Mouse (Mus musculus): Measurements from ENCODE around the gene Tnn.

The Tnn gene

DNA sequence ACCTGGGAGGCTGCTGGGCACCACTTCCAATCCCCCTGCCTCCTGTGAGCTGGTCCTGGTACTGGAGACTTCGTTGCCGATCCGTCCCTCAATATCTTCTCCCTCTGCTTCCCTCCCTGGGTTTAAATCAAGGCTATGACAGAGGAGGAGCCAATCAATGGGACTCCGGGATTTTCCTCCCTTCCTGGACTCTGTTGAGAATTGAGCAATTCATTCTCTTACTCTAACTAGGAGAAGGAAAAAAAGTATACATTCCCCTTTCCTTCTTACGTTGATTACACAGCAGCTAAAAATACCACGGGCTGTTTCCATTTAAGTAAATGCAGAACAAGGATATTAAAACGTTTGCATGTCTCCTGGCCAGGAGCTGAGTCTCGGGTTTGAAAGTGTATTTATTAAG, at the start of gene Tnn:
TSS of gene Tnn (minus strand) at position 101 of the 400 bp plus-strand sequence.
- no peak for DNase-seq (ENCODE audit: low spot score)

DNA sequence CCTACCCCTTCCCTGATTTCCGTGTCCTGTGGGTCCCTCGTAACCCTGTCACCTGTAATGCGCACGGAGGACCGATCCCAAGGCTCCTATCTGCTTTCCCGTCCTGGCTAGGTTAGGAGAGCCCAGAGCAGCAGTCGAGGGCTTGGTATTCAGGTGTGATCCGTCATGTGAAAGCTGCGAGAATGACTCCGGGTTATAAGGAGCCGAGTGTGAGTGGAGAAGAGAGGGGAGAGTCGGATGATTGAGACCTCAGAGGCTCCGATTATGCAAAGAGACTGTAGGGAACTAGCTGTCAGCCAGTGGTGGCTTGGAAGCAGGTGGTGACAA, 41.9 kb upstream of the Tnn start:
- no peak for DNase-seq (ENCODE audit: low spot score)

DNA sequence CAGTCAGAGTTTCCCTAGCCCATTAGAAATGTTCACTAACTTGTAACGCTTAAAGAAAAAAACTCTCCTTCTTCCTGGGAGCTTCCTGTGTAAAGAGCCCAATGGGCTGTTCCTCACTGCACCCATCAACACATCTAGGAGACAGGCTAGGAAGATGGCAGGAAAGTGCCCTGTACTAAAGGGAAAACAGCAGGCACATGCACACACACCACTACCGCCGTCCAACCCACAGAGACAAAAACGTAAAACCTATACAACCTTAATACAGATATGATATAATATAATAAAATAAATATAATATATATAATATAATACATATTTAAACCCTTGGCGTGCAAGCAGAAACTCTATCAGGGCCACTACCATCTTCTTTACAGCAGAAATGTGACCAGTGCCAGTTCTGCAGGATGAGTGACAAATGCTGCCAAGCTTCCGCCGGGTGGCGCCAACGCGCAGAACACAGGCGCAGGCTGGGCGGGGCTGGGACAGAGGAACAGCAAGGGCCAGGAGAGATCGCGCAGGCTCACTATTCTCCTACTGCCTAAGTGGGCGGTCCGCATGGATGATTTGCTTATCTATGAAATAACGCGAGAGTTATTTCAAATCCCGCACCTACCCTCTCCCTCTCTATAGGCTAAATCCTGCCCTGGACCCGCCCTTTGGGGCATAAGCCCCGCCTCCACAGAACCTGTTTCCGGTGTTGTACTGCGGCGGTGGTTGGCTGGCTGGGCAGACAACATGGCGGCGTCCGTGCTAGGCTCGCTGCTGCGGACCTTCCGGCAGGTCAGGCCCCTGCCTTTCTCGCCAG, 41.4 kb upstream of the Tnn start, which contains the start of gene Mrps14:
TSS of gene Mrps14 (plus strand) at position 687 of the 808 bp plus-strand sequence.
- DNase-seq (ENCODE audit: low spot score) = peak; percentile 97

GRCm38 (mm10) chr1:160184506-160184905, 31.1 kb upstream of the Tnn start:
- DNase-seq (ENCODE audit: low spot score) = no peak

DNA sequence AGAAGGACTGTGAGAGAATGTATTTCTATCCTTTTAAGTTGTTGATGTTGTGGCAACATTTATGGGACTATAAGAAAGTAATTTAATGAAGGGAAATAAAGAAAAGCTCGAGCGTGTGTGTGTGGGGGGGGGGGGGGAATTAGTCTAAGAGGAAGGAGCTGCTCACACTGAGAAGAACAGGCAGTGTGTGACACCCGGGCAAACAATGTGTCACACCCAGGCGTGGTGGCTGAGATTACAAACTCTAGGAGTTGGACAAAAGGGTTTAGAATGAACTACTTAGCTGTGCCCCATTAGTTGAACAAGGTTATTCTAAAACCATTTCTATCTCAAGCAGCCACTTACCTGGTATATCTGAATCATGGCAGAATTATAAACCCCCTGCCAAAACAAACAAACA, 27.8 kb upstream of the Tnn start:
- no peak for DNase-seq (ENCODE audit: low spot score)

DNA sequence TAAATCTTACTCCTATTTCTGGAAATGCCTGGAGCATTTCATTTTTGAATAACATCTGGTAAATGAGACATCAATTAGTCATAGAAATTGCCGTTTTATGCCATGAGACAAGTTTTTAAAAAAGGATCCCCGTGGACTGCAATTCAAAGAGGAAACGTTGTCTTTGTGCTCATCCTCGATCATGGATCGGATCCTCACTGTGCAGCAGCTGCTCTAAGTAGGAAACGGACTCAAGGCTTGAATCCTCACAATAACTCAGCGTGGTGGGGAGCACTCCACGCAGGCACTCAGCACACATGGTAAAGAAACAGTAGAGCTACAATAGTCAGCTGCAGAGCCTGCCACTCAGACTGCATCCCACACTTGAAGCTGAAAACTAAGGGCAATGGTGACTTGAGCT, 23.5 kb upstream of the Tnn start:
- DNase-seq (ENCODE audit: low spot score) = no peak

GRCm38 (mm10) chr1:160166600-160166999, 13.2 kb upstream of the Tnn start:
- no peak for DNase-seq (ENCODE audit: low spot score)

- DNase-seq (ENCODE audit: low spot score) = no peak
These were observed 4.8 kb upstream of the Tnn start for GRCm38 (mm10) chr1:160158190-160158589.

DNA sequence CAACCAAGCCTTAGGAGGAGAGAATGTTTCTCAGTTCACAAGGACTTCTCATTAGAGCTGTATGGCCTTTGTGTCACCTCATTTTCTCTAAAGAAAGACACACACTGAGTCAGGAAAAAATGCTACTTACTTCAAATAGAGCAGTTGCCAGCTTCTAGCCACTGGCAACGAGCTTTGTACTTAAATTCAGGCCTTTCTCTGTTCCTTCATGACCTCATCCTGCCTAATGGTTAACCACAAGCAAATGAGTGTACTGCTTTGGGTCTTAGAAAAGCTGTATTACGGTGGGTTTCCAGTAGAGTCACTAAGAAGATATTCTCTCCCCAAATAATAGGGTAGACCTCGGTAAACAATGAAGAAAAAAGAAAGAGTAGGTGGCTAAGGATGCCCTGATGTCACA, 2.7 kb downstream of the Tnn start:
- no peak for DNase-seq (ENCODE audit: low spot score)

- peak; percentile 3 for DNase-seq (ENCODE audit: low spot score)
These were observed 4.0 kb downstream of the Tnn start for GRCm38 (mm10) chr1:160149291-160149906.

GRCm38 (mm10) chr1:160147274-160147673, 6.1 kb downstream of the Tnn start:
- no peak for DNase-seq (ENCODE audit: low spot score)

- no peak for DNase-seq (ENCODE audit: low spot score)
These were observed 7.8 kb downstream of the Tnn start for GRCm38 (mm10) chr1:160145606-160146005.

- no peak for DNase-seq (ENCODE audit: low spot score)
These were observed 9.0 kb downstream of the Tnn start for GRCm38 (mm10) chr1:160144343-160144742.

GRCm38 (mm10) chr1:160136362-160136890, 17.0 kb downstream of the Tnn start:
- no peak for DNase-seq (ENCODE audit: low spot score)

DNA sequence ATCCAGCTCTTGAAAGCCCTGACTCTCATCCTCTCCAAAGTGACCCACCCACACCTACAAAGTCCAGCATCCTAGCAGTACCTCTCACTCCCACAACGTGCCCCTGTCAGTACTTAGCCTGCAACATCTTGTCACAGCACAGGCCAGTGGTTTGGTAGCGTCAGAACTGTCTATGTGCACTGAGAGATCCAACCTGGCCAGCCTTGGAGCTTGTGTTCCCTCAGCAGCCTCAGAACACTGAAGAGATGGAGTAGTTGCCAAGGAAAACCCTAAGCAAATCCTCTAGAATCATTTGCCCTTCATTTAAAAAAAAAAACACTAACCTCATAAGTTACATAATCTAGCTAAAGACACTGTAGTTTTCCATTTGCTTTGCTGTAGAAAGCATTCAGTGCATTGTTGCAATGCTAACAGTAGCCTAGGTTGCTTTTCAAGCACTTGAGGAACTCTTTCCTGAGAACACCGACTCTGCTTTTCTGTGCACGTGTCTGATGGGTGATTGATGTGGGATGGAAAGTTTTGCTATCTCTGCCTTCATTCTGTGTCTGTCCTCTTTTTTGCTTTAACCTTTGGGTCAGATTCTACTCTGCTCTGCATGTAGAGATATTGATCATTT, 19.8 kb downstream of the Tnn start:
- no peak for DNase-seq (ENCODE audit: low spot score)

- no peak for DNase-seq (ENCODE audit: low spot score)
These were observed 29.4 kb downstream of the Tnn start for GRCm38 (mm10) chr1:160123957-160124356.

- DNase-seq (ENCODE audit: low spot score) = peak; percentile 5
These were observed 44.8 kb downstream of the Tnn start for GRCm38 (mm10) chr1:160108604-160109003.

DNA sequence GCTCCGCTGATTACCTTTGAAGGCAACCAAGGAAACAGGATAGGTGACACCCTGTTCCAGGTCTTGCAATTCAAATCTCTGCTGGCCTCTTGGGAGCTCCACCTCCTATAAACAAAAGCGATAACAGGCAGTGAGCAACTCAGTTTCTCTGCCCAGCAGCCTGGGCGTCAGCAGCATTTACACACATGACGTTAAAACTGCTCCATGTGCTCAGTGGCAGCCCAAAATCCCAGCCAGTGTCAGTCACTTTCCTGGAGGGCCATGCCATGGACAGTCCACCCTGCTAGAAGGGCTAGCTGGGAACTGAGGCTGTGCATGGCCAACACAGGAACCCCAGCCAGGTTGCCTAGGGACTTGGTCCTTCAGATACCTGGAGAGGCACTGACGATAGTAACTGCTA, 48.0 kb downstream of the Tnn start:
- DNase-seq (ENCODE audit: low spot score) = no peak

- DNase-seq (ENCODE audit: low spot score) = no peak
These were observed 52.4 kb downstream of the Tnn start for GRCm38 (mm10) chr1:160100996-160101395.

- no peak for DNase-seq (ENCODE audit: low spot score)
These were observed 53.6 kb downstream of the Tnn start for GRCm38 (mm10) chr1:160099659-160100302.

DNA sequence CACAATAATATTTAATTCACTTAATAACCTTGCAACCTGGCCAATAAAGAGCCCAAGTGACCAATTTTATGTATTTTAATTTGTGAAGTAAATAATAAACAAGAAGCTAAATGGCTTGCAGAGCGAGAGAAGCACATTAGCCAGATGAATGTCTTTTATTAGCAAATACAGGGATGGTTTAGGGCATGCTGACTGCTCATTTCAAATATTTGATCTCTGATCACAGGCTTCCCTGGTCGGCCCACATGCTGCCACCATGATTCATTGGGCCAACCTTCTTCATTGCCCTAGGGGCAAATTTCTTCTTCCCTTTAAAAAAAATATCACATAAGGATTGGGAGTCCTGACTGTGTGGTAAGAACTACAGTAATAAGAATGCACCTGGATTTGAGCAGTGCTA, 66.7 kb downstream of the Tnn start:
- DNase-seq (ENCODE audit: low spot score) = no peak

GRCm38 (mm10) chr1:160084239-160084638, 69.1 kb downstream of the Tnn start:
- no peak for DNase-seq (ENCODE audit: low spot score)

- DNase-seq (ENCODE audit: low spot score) = no peak
These were observed 70.7 kb downstream of the Tnn start for GRCm38 (mm10) chr1:160082647-160083046.
